Mouse (Mus musculus) midbrain, embryonic 11.5 days (tissue): ENCODE data around the gene Large2. TPM values are rescaled to one million over a fixed set of nuclear protein-coding genes. Genes with fewer than 3 reads are reported as not detected.

Experiments used
- ATAC-seq: fragments of 200-750 bp; cut with Nextera tagmentation; 2 replicates; pipeline ENCODE4 v1.8.0; 2017; ENCODE audit warnings: moderate TSS enrichment, moderate library complexity; ENCODE audit not compliant: low FRiP score
- DNase-seq: peaks from one replicate; pipeline ENCODE4 v3.0.0; 2015; ENCODE audit warnings: low spot score; ENCODE audit errors: missing footprints
- H3K27ac ChIP-seq: fragments of 300-500 bp; sonication (generic); 2 replicates; pipeline ENCODE4 v1.5.1; 2014; ENCODE audit warnings: low read depth, low read length
- H3K27me3 ChIP-seq: fragments of 300-500 bp; sonication (generic); 2 replicates; pipeline ENCODE4 v1.6.1; 2014; ENCODE audit warnings: mild to moderate bottlenecking, low read length, moderate library complexity, mixed read lengths; ENCODE audit not compliant: control insufficient read depth, insufficient read depth
- H3K36me3 ChIP-seq: fragments of 300-500 bp; sonication (generic); 2 replicates; pipeline ENCODE4 v1.6.1; 2014; ENCODE audit warnings: mild to moderate bottlenecking, low read length, moderate library complexity, mixed read lengths; ENCODE audit not compliant: control insufficient read depth, insufficient read depth
- H3K4me1 ChIP-seq: fragments of 300-500 bp; sonication (generic); 2 replicates; pipeline ENCODE4 v1.6.1; 2014; ENCODE audit warnings: low read length; ENCODE audit not compliant: control insufficient read depth, insufficient read depth
- H3K4me2 ChIP-seq: fragments of 300-500 bp; sonication (generic); 2 replicates; pipeline ENCODE4 v1.6.1; 2014; ENCODE audit warnings: mild to moderate bottlenecking, moderate library complexity
- H3K4me3 ChIP-seq: fragments of 300-500 bp; sonication (generic); 2 replicates; pipeline ENCODE4 v1.5.1; 2014; ENCODE audit warnings: low read depth, low read length
- H3K9ac ChIP-seq: fragments of 300-500 bp; sonication (generic); 2 replicates; pipeline ENCODE4 v1.6.1; 2014; ENCODE audit warnings: low read length
- H3K9me3 ChIP-seq: fragments of 300-500 bp; sonication (generic); 2 replicates; pipeline ENCODE4 v1.6.1; 2016; ENCODE audit warnings: low read length; ENCODE audit not compliant: control insufficient read depth
- WGBS: fragments of 180-500 bp; shearing (Covaris S2); extraction: QIAGEN DNeasy Blood & Tissue Kit; methylation state at CpG from one replicate; pipeline ENCODE4 v1.1.7; 2014; 5-methylcytosine and 5-hydroxymethylcytosine counted together
- polyA plus RNA-seq: library from polyadenylated mRNA; unstranded; fragments of >200 nt; fragmentation: Nextera tagmentation; extraction: Ambion mirVana; gene quantifications from 2 replicates; pipeline ENCODE4 v1.2.1, GENCODE M21; 2014

Large2 gene
- polyA plus RNA-seq, 1 experiment from 2014 or later: 10.6 TPM

DNA sequence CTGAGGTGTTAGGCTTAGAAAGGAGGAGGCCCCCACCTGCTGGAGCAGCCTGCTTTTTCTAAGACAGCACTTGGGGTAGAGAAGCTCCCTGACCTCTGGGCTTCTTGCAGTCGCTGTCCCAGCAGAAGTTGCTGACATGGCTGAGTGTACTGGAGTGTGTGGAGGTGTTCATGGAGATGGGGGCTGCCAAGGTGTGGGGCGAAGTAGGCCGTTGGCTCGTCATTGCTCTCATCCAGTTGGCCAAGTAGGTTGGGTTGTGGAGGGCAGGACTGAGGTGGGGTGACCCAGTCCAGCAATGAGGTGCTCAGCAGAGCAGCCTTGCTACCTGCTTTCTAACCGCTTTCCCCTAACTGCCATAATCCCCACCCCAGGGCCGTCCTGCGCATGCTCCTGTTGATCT lies 2.7 kb upstream of the Large2 start:
- no peak overlapping the region for H3K9ac ChIP-seq
- no peak for DNase-seq
- H3K4me2 ChIP-seq: no peak overlapping the region
- H3K4me3 ChIP-seq: no peak overlapping the region
- no peaks in the 10 kb centered on the region for H3K9me3 ChIP-seq
- WGBS: 92% methylated on average over 7 of the region's 7 CpGs
- no peak overlapping the region for H3K27ac ChIP-seq
- no peak for ATAC-seq
- no peaks in the 10 kb centered on the region for H3K27me3 ChIP-seq
- H3K36me3 ChIP-seq: peaks cover 10% of the 10 kb centered on the region; the same call in 1 of the 2 replicates
- peaks cover 23% of the 10 kb centered on the region for H3K4me1 ChIP-seq

GRCm38 (mm10) chr2:92376300-92376699 lies 1.6 kb upstream of the Large2 start:
- Histone ChIP-seq H3K27me3 (no peaks in the 10 kb centered on the region), H3K4me3 (peak overlapping the region; percentile 67; the same call in 1 of the 2 replicates), H3K27ac (no peak overlapping the region), H3K36me3 (peaks cover 9% of the 10 kb centered on the region; the same call in 1 of the 2 replicates), H3K4me1 (peaks cover 34% of the 10 kb centered on the region), H3K9me3 (no peaks in the 10 kb centered on the region), H3K9ac (no peak overlapping the region), H3K4me2 (peak overlapping the region; percentile 96)
- ATAC-seq (no peak), DNase-seq (no peak)
- WGBS: 81% methylated on average over 6 of the region's 6 CpGs

GRCm38 (mm10) chr2:92375788-92376187 lies 1.1 kb upstream of the Large2 start:
- 14% methylated on average over 10 of the region's 10 CpGs for WGBS
- peak overlapping the region; percentile 90 for H3K27ac ChIP-seq
- H3K9ac ChIP-seq: peak overlapping the region; percentile 70
- no peak for DNase-seq
- no peak for ATAC-seq
- H3K9me3 ChIP-seq: no peaks in the 10 kb centered on the region
- peak overlapping the region; percentile 96 for H3K4me2 ChIP-seq
- 0 out of 2 replicates have a peak, but pooled peaks cover 4% of the 10 kb centered on the region for H3K36me3 ChIP-seq
- peak overlapping the region; percentile 67 for H3K4me3 ChIP-seq
- peaks cover 39% of the 10 kb centered on the region for H3K4me1 ChIP-seq
- 0 out of 2 replicates have a peak, but pooled peaks cover 3% of the 10 kb centered on the region for H3K27me3 ChIP-seq

- Histone ChIP-seq H3K27ac (peak overlapping the region; percentile 90), H3K4me1 (peaks cover 44% of the 10 kb centered on the region), H3K9ac (peak overlapping the region; percentile 70), H3K9me3 (no peaks in the 10 kb centered on the region), H3K4me2 (peak overlapping the region; percentile 96), H3K4me3 (peak overlapping the region; percentile 67), H3K36me3 (0 out of 2 replicates have a peak, but pooled peaks cover 2% of the 10 kb centered on the region), H3K27me3 (peaks cover 5% of the 10 kb centered on the region)
- DNase-seq (peak; percentile 99), ATAC-seq (peak; percentile 90)
- 0% methylated on average over 29 of the region's 29 CpGs for WGBS
These were observed 492 bp upstream of the Large2 start for GRCm38 (mm10) chr2:92375099-92375623.

GRCm38 (mm10) chr2:92373437-92373813 lies 1.2 kb downstream of the Large2 start:
- H3K9me3 ChIP-seq: no peaks in the 10 kb centered on the region
- 0 out of 2 replicates have a peak overlapping the region, but pooled peaks have one; percentile 1 for H3K9ac ChIP-seq
- WGBS: 62% methylated on average over 11 of the region's 11 CpGs
- DNase-seq (no peak), ATAC-seq (no peak)
- no peak overlapping the region for H3K4me3 ChIP-seq
- H3K4me1 ChIP-seq: peaks cover 47% of the 10 kb centered on the region
- peaks cover 8% of the 10 kb centered on the region for H3K27me3 ChIP-seq
- H3K27ac ChIP-seq: no peak overlapping the region; the same call in 1 of the 2 replicates
- no peaks in the 10 kb centered on the region for H3K36me3 ChIP-seq
- no peak overlapping the region; the same call in 1 of the 2 replicates for H3K4me2 ChIP-seq

DNA sequence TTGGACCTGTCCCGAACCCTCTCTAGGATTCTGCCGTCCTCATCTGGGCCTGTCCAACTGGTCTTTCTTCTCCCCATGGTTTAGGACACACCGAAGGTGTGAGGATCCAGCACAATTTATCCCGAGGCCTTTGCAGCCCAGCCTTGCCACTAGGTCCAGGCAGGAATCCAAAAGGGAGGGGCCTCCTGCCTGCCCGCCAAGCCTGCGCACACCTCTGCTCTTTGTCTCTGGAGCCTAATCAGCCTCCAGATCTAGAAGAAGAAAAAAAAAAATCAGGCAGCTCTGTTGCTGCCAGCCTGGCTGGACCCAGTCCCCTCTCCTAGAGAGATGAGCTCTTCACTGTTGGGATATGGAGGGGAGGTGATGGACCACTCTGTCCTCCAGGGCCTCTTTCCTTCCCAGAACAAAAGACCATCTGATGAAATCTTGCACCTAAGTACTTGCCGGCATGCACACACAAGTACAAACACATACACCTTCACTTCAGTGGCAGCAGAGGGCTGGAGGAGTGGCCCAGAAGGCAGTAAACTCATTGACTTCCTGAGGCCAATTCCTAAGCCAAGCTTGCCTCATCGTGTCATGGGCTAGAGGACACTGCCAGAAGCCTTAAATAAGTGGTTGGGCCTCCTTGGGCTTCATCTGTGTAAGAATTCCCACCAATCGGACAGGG lies 1.8 kb downstream of the Large2 start:
- peaks cover 47% of the 10 kb centered on the region for H3K4me1 ChIP-seq
- no peaks in the 10 kb centered on the region for H3K36me3 ChIP-seq
- H3K4me2 ChIP-seq: no peak overlapping the region; the same call in 1 of the 2 replicates
- peak; percentile 88 for DNase-seq
- no peaks in the 10 kb centered on the region for H3K9me3 ChIP-seq
- WGBS: 20% methylated on average over 9 of the region's 9 CpGs
- ATAC-seq: no peak
- H3K4me3 ChIP-seq: no peak overlapping the region
- peak overlapping the region; percentile 46; the same call in 1 of the 2 replicates for H3K27ac ChIP-seq
- H3K27me3 ChIP-seq: peaks cover 8% of the 10 kb centered on the region
- peak overlapping the region; percentile 45; the same call in 1 of the 2 replicates for H3K9ac ChIP-seq

GRCm38 (mm10) chr2:92371971-92372690 lies 2.5 kb downstream of the Large2 start:
- H3K9me3 ChIP-seq: no peaks in the 10 kb centered on the region
- no peaks in the 10 kb centered on the region for H3K36me3 ChIP-seq
- H3K9ac ChIP-seq: peak overlapping the region; percentile 20; the same call in 1 of the 2 replicates
- H3K4me2 ChIP-seq: peak overlapping the region; percentile 28
- 0 out of 2 replicates have a peak, but pooled peaks have one; percentile 12 for ATAC-seq
- DNase-seq: peak; percentile 94
- peaks cover 8% of the 10 kb centered on the region for H3K27me3 ChIP-seq
- 6% methylated on average over 10 of the region's 10 CpGs for WGBS
- peaks cover 47% of the 10 kb centered on the region for H3K4me1 ChIP-seq
- H3K27ac ChIP-seq: peak overlapping the region; percentile 81
- no peak overlapping the region for H3K4me3 ChIP-seq

GRCm38 (mm10) chr2:92370821-92371805 lies 3.6 kb downstream of the Large2 start:
- 1% methylated on average over 45 of the region's 45 CpGs for WGBS
- H3K9ac ChIP-seq: peak overlapping the region; percentile 50
- no peak for ATAC-seq
- peaks cover 45% of the 10 kb centered on the region for H3K4me1 ChIP-seq
- H3K4me3 ChIP-seq: peak overlapping the region; percentile 25
- H3K27ac ChIP-seq: peak overlapping the region; percentile 81
- H3K9me3 ChIP-seq: no peaks in the 10 kb centered on the region
- H3K36me3 ChIP-seq: no peaks in the 10 kb centered on the region
- peaks cover 8% of the 10 kb centered on the region for H3K27me3 ChIP-seq
- DNase-seq: peak; percentile 96
- peak overlapping the region; percentile 41 for H3K4me2 ChIP-seq
